ENCODE assay signal across 16 mouse cellular contexts in genomic region chr12:99334026-99334425, GRCm38 (mm10).
DNase-seq lines count a peak whose midpoint lies in the region; ATAC-seq and TF ChIP-seq lines count a peak whose summit lies in the region.
"Had no signal": no experiment of that assay in that cellular context is flagged by ENCODE, and none has a peak within 500 bp of the region (broad histone marks: within the 10 kb centered on the region; RNA-seq: fewer than 3 reads in every experiment).

No protein-coding gene starts in this region.

- H3K27me3 ChIP-seq in lung, embryonic 16.5 days (ENCODE audit: control insufficient read depth, insufficient read depth, low read depth, low read length): no peaks in the 10 kb centered on the region
- H3K27me3 ChIP-seq in forebrain, embryonic 11.5 days (ENCODE audit: control insufficient read depth, insufficient read depth, low read length): no peaks in the 10 kb centered on the region
- no peaks in the 10 kb centered on the region for H3K27me3 ChIP-seq in forebrain, embryonic 14.5 days (replicated peaks; ENCODE audit: control insufficient read depth, insufficient read depth, low read length)
- H3K27me3 ChIP-seq in hindbrain, postnatal 0 days (ENCODE audit: insufficient read depth, low read length): no peaks in the 10 kb centered on the region
- H3K27me3 ChIP-seq: liver, embryonic 15.5 days had no signal

- no peak for ATAC-seq in lung, embryonic 16.5 days (ENCODE audit: low read depth)
- ATAC-seq in forebrain, embryonic 11.5 days (replicated peaks; ENCODE audit: low FRiP score): no peak
- no peak for ATAC-seq in forebrain, embryonic 14.5 days
- no peak for ATAC-seq in hindbrain, postnatal 0 days
- ATAC-seq: intestine, embryonic 16.5 days; lung, postnatal 0 days had no signal

- DNase-seq in lung, postnatal 10 days: no peak
- no peak for DNase-seq in forebrain, embryonic 11.5 days (ENCODE audit: low spot score)
- DNase-seq in forebrain, embryonic 14.5 days (ENCODE audit: low spot score): peak; percentile 37
- DNase-seq in hindbrain, postnatal 0 days (ENCODE audit: low spot score): no peak
- no peak for DNase-seq in ovary, postnatal 14 days (ENCODE audit: low spot score)
- DNase-seq in layer of hippocampus, adult 18-20 months (ENCODE audit: low spot score in 2 of 2): no peak
- DNase-seq in heart, adult 18-20 months: no peak
- DNase-seq: adrenal gland, adult 2 months; embryo, embryonic 11 days; gastrocnemius, postnatal 10 days; heart, adult 2 months; thymus, postnatal 25 days had no signal

- no peaks in the 10 kb centered on the region for H3K9me3 ChIP-seq in lung, embryonic 16.5 days (ENCODE audit: control insufficient read depth, low read length)
- no peaks in the 10 kb centered on the region for H3K9me3 ChIP-seq in forebrain, embryonic 11.5 days (ENCODE audit: control insufficient read depth, low read length)
- no peaks in the 10 kb centered on the region for H3K9me3 ChIP-seq in forebrain, embryonic 14.5 days (replicated peaks; ENCODE audit: control insufficient read depth, low read length)
- H3K9me3 ChIP-seq in hindbrain, postnatal 0 days (ENCODE audit: low read length): no peaks in the 10 kb centered on the region
- H3K9me3 ChIP-seq: liver, embryonic 15.5 days had no signal

- H3K27ac ChIP-seq in lung, embryonic 16.5 days (ENCODE audit: low read length): 0 out of 2 replicates have a peak overlapping the region, but pooled peaks have one; percentile 22
- H3K27ac ChIP-seq in forebrain, embryonic 11.5 days (ENCODE audit: low read depth, low read length): 0 out of 2 replicates have a peak overlapping the region, but pooled peaks have one; percentile 1
- H3K27ac ChIP-seq in forebrain, embryonic 14.5 days (ENCODE audit: low read depth, low read length): peak overlapping the region; percentile 67
- H3K27ac ChIP-seq in hindbrain, postnatal 0 days: peak overlapping the region; percentile 15; the same call in 1 of the 2 replicates
- H3K27ac ChIP-seq: heart, adult 2 months; liver, embryonic 15.5 days had no signal

- H3K4me3 ChIP-seq in lung, embryonic 16.5 days (ENCODE audit: low read length): no peak overlapping the region
- H3K4me3 ChIP-seq in forebrain, embryonic 11.5 days (ENCODE audit: low read depth, low read length): no peak overlapping the region
- H3K4me3 ChIP-seq in forebrain, embryonic 14.5 days (ENCODE audit: low read depth, low read length): no peak overlapping the region
- H3K4me3 ChIP-seq in hindbrain, postnatal 0 days (ENCODE audit: low read length): no peak overlapping the region
- H3K4me3 ChIP-seq: heart, adult 2 months; liver, embryonic 15.5 days had no signal

- no peak overlapping the region for H3K4me2 ChIP-seq in lung, embryonic 16.5 days (ENCODE audit: low read depth, low read length)
- no peak overlapping the region for H3K4me2 ChIP-seq in forebrain, embryonic 11.5 days (ENCODE audit: low read depth, low read length, severe bottlenecking)
- no peak overlapping the region for H3K4me2 ChIP-seq in forebrain, embryonic 14.5 days (ENCODE audit: low read length)
- no peak overlapping the region for H3K4me2 ChIP-seq in hindbrain, postnatal 0 days (ENCODE audit: low read depth, low read length)
- H3K4me2 ChIP-seq: liver, embryonic 15.5 days had no signal

- H3K4me1 ChIP-seq in lung, embryonic 16.5 days (replicated peaks; ENCODE audit: control insufficient read depth, insufficient read depth, low read length): peaks cover 49% of the 10 kb centered on the region
- H3K4me1 ChIP-seq in forebrain, embryonic 11.5 days (replicated peaks; ENCODE audit: control insufficient read depth, insufficient read depth, low read length): peaks cover 27% of the 10 kb centered on the region
- H3K4me1 ChIP-seq in forebrain, embryonic 14.5 days (ENCODE audit: control insufficient read depth, insufficient read depth, low read length): peaks cover 75% of the 10 kb centered on the region
- peaks cover 53% of the 10 kb centered on the region for H3K4me1 ChIP-seq in hindbrain, postnatal 0 days (ENCODE audit: insufficient read depth, low read length)

- no peaks in the 10 kb centered on the region; the same call in 1 of the 2 replicates for H3K36me3 ChIP-seq in lung, embryonic 16.5 days (ENCODE audit: control insufficient read depth, insufficient read depth, low read length)
- H3K36me3 ChIP-seq in forebrain, embryonic 11.5 days (ENCODE audit: control insufficient read depth, insufficient read depth, low read length): no peaks in the 10 kb centered on the region
- no peaks in the 10 kb centered on the region for H3K36me3 ChIP-seq in forebrain, embryonic 14.5 days (ENCODE audit: control insufficient read depth, insufficient read depth, low read length)
- H3K36me3 ChIP-seq in hindbrain, postnatal 0 days (ENCODE audit: insufficient read depth, low read length): no peaks in the 10 kb centered on the region

- H3K9ac ChIP-seq in lung, embryonic 16.5 days (ENCODE audit: low read length): no peak overlapping the region
- no peak overlapping the region for H3K9ac ChIP-seq in forebrain, embryonic 11.5 days (ENCODE audit: low read length)
- peak overlapping the region; percentile 8; the same call in 1 of the 2 replicates for H3K9ac ChIP-seq in forebrain, embryonic 14.5 days (ENCODE audit: low read length)
- H3K9ac ChIP-seq in hindbrain, postnatal 0 days (replicated peaks; ENCODE audit: low read length): no peak overlapping the region
- H3K9ac ChIP-seq: liver, embryonic 15.5 days had no signal

- 60% methylated on average over 9 of the region's 9 CpGs for WGBS in lung, embryonic 16.5 days
- WGBS in forebrain, embryonic 11.5 days: 79% methylated on average over 9 of the region's 9 CpGs
- WGBS in forebrain, embryonic 14.5 days: 33% methylated on average over 9 of the region's 9 CpGs
- 41% methylated on average over 9 of the region's 9 CpGs for WGBS in hindbrain, postnatal 0 days

- TF ChIP-seq CTCF in hindbrain, postnatal 0 days (IDR thresholded peaks at IDR 0.05; ENCODE audit: low read depth): no peak

Comparison
In these comparisons a context has a peak if more than half of its experiments do, and no peak if none do; other contexts are left out.
1. H3K27ac ChIP-seq: peak in every context shown above with its lines; median percentile 67 in forebrain, embryonic 14.5 days; 22 in lung, embryonic 16.5 days; 15 in hindbrain, postnatal 0 days; 1 in forebrain, embryonic 11.5 days.